Mouse (Mus musculus) spleen, adult 2 months (tissue): ENCODE measurements around the gene Asb18. TPM values are rescaled to one million over a fixed set of nuclear protein-coding genes. Genes with fewer than 3 reads are reported as not detected.

Experiments
- DNase-seq, 2 experiments: peaks; one replicate each; pipeline versions ENCODE4 v3.0.0 to v3.0.0-alpha.2; 2012 to 2021; ENCODE audit warnings: low spot score in 2 of 2, low read depth in 1 of 2
- H3K27ac ChIP-seq: fragments of 200-500 bp; 2 replicates; pipeline ENCODE4 v1.5.1; 2012; ENCODE audit warnings: low read length, inconsistent platforms; ENCODE audit not compliant: insufficient read depth
- H3K27me3 ChIP-seq: fragments of 200-500 bp; 2 replicates; pipeline ENCODE4 v1.6.1; 2012; ENCODE audit warnings: mild to moderate bottlenecking, moderate library complexity, low read length, inconsistent platforms; ENCODE audit not compliant: control insufficient read depth, insufficient read depth
- H3K36me3 ChIP-seq: fragments of 200-500 bp; 2 replicates; pipeline ENCODE4 v1.6.1; 2012; ENCODE audit warnings: mild to moderate bottlenecking, low read length, inconsistent platforms; ENCODE audit not compliant: control insufficient read depth, insufficient read depth
- H3K4me1 ChIP-seq: fragments of 200-500 bp; 2 replicates; pipeline ENCODE4 v1.6.1; 2011; ENCODE audit warnings: inconsistent platforms; ENCODE audit not compliant: control insufficient read depth, insufficient read depth, insufficient read length
- H3K4me3 ChIP-seq: fragments of 200-500 bp; 2 replicates; pipeline ENCODE4 v1.5.1; 2011; ENCODE audit warnings: mild to moderate bottlenecking, inconsistent platforms; ENCODE audit not compliant: insufficient read depth, insufficient read length; ENCODE audit errors: extremely low read depth
- CTCF ChIP-seq: fragments of 200-500 bp; IDR thresholded peaks from 2 replicates; pipeline ENCODE4 v1.5.1; 2011; ENCODE audit warnings: mild to moderate bottlenecking, inconsistent platforms; ENCODE audit not compliant: insufficient read depth, insufficient read length, insufficient replicate concordance; ENCODE audit errors: extremely low read depth
- POLR2A ChIP-seq: fragments of 200-500 bp; IDR thresholded peaks from 2 replicates; pipeline ENCODE4 v1.6.1; 2011; ENCODE audit warnings: low read depth, low read length, inconsistent platforms
- WGBS: fragments of 180-500 bp; shearing (Covaris S2); methylation state at CpG from one replicate; pipeline ENCODE4 v1.1.7; 2018; 5-methylcytosine and 5-hydroxymethylcytosine counted together
- polyA plus RNA-seq: library from polyadenylated mRNA; depleted of rRNA; stranded (reverse); fragments of >200 nt; gene quantifications from 2 replicates; pipeline ENCODE4 v1.2.3, GENCODE M21; 2012

Gene Asb18
- polyA plus RNA-seq, 1 experiment, result not detected

- H3K36me3 ChIP-seq, result no peaks in the 10 kb centered on the region
- 88% methylated on average over 8 of the region's 8 CpGs for WGBS
- DNase-seq, result no peak
- no peaks in the 10 kb centered on the region for H3K27me3 ChIP-seq
- no peak overlapping the region for H3K4me3 ChIP-seq
- no peaks in the 10 kb centered on the region for H3K4me1 ChIP-seq
- TF ChIP-seq POLR2A (no peak), CTCF (no peak)
- no peak overlapping the region for H3K27ac ChIP-seq
Measured at GRCm38 (mm10) chr1:89977261-89977660, 37.2 kb downstream of the Asb18 start.

DNA sequence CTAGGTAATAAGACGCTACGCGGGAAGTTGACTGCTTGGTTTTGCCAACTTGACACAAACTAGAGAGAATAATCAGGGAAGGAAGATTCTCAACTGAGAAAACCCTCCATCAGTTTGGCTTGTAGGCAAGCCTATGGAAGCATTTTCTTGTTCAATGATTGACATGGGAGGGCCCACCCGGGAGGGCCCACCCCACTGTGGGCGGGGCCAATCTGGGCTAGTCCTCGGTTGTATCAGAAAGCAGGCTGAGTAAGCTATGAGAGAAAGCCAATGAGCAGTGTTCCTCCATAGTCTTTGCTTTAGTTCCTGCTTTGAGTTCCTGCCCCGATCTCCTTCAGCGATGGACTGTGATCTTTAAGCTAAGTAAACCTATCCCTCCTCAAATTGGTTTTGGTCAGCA is 38.1 kb downstream of the Asb18 start:
- H3K4me3 ChIP-seq, result no peak overlapping the region
- H3K36me3 ChIP-seq, result no peaks in the 10 kb centered on the region
- DNase-seq, result no peak
- H3K4me1 ChIP-seq, result no peaks in the 10 kb centered on the region
- H3K27ac ChIP-seq, result no peak overlapping the region
- no peak for TF ChIP-seq POLR2A
- TF ChIP-seq CTCF, result no peak
- 80% methylated on average over 8 of the region's 8 CpGs for WGBS
- H3K27me3 ChIP-seq, result no peaks in the 10 kb centered on the region

DNA sequence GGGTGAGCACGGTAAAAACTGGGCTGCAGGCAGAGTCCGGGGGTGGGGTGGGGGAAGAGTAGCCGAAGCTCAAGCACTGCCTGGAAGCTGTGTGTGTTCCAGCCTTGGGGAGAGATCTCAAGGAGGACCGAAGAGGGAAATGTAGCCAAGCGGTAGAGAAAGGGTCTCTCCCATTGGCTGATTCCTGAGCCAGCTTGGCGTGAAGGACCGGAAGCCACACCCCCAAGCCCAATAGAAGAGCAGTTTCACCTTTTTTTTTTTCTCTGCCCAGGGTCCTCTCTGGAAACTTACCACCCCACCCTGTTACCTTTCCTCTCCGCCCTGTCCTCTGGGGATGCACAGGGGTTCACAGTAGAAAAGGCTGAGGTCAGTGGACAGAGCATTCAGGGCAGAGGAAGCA is 39.9 kb downstream of the Asb18 start:
- Histone ChIP-seq H3K4me1 (no peaks in the 10 kb centered on the region), H3K4me3 (no peak overlapping the region), H3K27ac (no peak overlapping the region), H3K36me3 (no peaks in the 10 kb centered on the region), H3K27me3 (no peaks in the 10 kb centered on the region)
- TF ChIP-seq POLR2A (no peak), CTCF (no peak)
- DNase-seq, result no peak
- 72% methylated on average over 8 of the region's 8 CpGs for WGBS

- no peaks in the 10 kb centered on the region; the same call in 1 of the 2 replicates for H3K27me3 ChIP-seq
- 66% methylated on average over 8 of the region's 8 CpGs for WGBS
Measured at GRCm38 (mm10) chr1:89971848-89972247, 42.6 kb downstream of the Asb18 start.

GRCm38 (mm10) chr1:89969714-89970110 is 44.8 kb downstream of the Asb18 start:
- TF ChIP-seq CTCF (no peak), POLR2A (no peak)
- DNase-seq, result no peak
- no peak overlapping the region for H3K4me3 ChIP-seq
- no peaks in the 10 kb centered on the region; the same call in 1 of the 2 replicates for H3K4me1 ChIP-seq
- no peaks in the 10 kb centered on the region for H3K36me3 ChIP-seq
- 83% methylated on average over 4 of the region's 4 CpGs for WGBS
- H3K27me3 ChIP-seq, result no peaks in the 10 kb centered on the region; the same call in 1 of the 2 replicates
- no peak overlapping the region for H3K27ac ChIP-seq

More at GRCm38 (mm10) chr1:89971848-89972247, 42.6 kb downstream of the Asb18 start:
- no peak for DNase-seq
- TF ChIP-seq CTCF, result no peak
- no peak for TF ChIP-seq POLR2A
- no peak overlapping the region for H3K4me3 ChIP-seq
- no peaks in the 10 kb centered on the region for H3K36me3 ChIP-seq
- no peaks in the 10 kb centered on the region; the same call in 1 of the 2 replicates for H3K4me1 ChIP-seq
- H3K27ac ChIP-seq, result no peak overlapping the region

DNA sequence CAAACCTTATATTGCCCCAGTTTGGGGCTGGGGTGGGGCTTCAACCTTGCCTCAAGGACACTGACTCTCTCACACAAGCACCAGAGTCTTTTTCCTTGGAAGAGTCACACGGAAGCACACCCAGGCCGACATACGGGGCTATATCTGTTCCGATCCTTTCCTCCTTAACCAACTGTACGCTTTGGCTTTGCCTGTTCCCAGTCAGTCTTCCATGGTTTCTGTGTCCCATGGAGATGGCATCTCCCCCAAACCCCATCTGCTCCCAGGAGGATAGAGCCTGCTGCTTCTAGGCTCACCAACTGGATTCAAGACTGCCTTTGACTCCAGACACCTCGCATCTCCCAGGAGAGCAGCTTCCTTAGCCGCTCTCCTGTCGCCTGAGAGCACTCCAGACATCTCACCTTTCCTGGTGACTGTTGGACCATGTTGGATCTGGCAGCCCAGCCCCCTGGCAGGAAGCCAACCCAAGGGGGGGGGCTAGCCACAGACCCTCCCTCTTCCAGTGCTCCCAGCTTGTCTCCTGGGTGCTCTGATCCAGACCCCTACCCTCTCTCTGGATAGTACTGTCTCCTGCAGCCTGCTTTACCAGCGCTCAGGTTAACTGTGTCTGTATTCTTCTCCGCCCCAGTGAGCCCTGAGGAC is 45.3 kb downstream of the Asb18 start:
- no peak overlapping the region for H3K27ac ChIP-seq
- no peaks in the 10 kb centered on the region; the same call in 1 of the 2 replicates for H3K27me3 ChIP-seq
- TF ChIP-seq POLR2A, result no peak
- no peak for TF ChIP-seq CTCF
- DNase-seq, result no peak
- no peak overlapping the region for H3K4me3 ChIP-seq
- H3K36me3 ChIP-seq, result no peaks in the 10 kb centered on the region
- 50% methylated on average over 10 of the region's 10 CpGs for WGBS
- H3K4me1 ChIP-seq, result no peaks in the 10 kb centered on the region; the same call in 1 of the 2 replicates

- DNase-seq, result no peak
- H3K27ac ChIP-seq, result no peak overlapping the region
- H3K36me3 ChIP-seq, result no peaks in the 10 kb centered on the region
- no peak overlapping the region for H3K4me3 ChIP-seq
- H3K27me3 ChIP-seq, result no peaks in the 10 kb centered on the region; the same call in 1 of the 2 replicates
- TF ChIP-seq CTCF (no peak), POLR2A (no peak)
- 3% methylated on average over 88 of the region's 95 CpGs for WGBS
- H3K4me1 ChIP-seq, result no peaks in the 10 kb centered on the region; the same call in 1 of the 2 replicates
Measured at GRCm38 (mm10) chr1:89968111-89968851, 46.2 kb downstream of the Asb18 start.
